Mouse (Mus musculus) stomach, embryonic 16.5 days (tissue): ENCODE measurements at regions not wholly inside any gene's neighbourhood (a gene's known extent, or its start where the extent isn't known, plus 50 kb on each side); places are given as distances from the start of the nearest gene placed in this dataset.

Experiments used
- ATAC-seq: fragments of 200-750 bp; cut with Nextera tagmentation; 2 replicates; pipeline ENCODE4 v1.8.0; 2017; ENCODE audit warnings: moderate number of reproducible peaks, moderate TSS enrichment; ENCODE audit not compliant: insufficient read depth, low FRiP score
- H3K27ac ChIP-seq: fragments of 300-500 bp; sonication (generic); 2 replicates; pipeline ENCODE4 v1.5.1; 2014; ENCODE audit warnings: low read length
- H3K27me3 ChIP-seq: fragments of 300-500 bp; sonication (generic); 2 replicates; pipeline ENCODE4 v1.6.1; 2014; ENCODE audit warnings: low read length, control low read depth, mixed read lengths; ENCODE audit not compliant: control insufficient read depth, insufficient read depth
- H3K36me3 ChIP-seq: fragments of 300-500 bp; sonication (generic); 2 replicates; pipeline ENCODE4 v1.6.1; 2014; ENCODE audit warnings: low read length; ENCODE audit not compliant: control insufficient read depth, insufficient read depth
- H3K4me1 ChIP-seq: fragments of 300-500 bp; sonication (generic); 2 replicates; pipeline ENCODE4 v1.6.1; 2014; ENCODE audit warnings: low read length, control low read depth, mixed read lengths; ENCODE audit not compliant: control insufficient read depth, insufficient read depth
- H3K4me2 ChIP-seq: fragments of 300-500 bp; sonication (generic); 2 replicates; pipeline ENCODE4 v1.6.1; 2014; ENCODE audit warnings: low read depth, low read length, mixed read lengths
- H3K4me3 ChIP-seq: fragments of 300-500 bp; sonication (generic); replicated peaks from 2 replicates; pipeline ENCODE4 v1.5.1; 2014; ENCODE audit warnings: mild to moderate bottlenecking, low read length
- H3K9ac ChIP-seq: fragments of 300-500 bp; sonication (generic); 2 replicates; pipeline ENCODE4 v1.6.1; 2014; ENCODE audit warnings: low read length
- H3K9me3 ChIP-seq: fragments of 300-500 bp; sonication (generic); replicated peaks from 2 replicates; pipeline ENCODE4 v1.6.1; 2016; ENCODE audit warnings: low read length, control low read depth; ENCODE audit not compliant: control insufficient read depth
- WGBS: fragments of 180-500 bp; shearing (Covaris S2); extraction: QIAGEN DNeasy Blood & Tissue Kit; methylation state at CpG from one replicate; pipeline ENCODE4 v1.1.7; 2014; 5-methylcytosine and 5-hydroxymethylcytosine counted together

- no peaks in the 10 kb centered on the region for H3K36me3 ChIP-seq
- H3K4me3 ChIP-seq: no peak overlapping the region
- no peaks in the 10 kb centered on the region for H3K9me3 ChIP-seq
- no peak overlapping the region for H3K27ac ChIP-seq
- H3K27me3 ChIP-seq: no peaks in the 10 kb centered on the region
- no peaks in the 10 kb centered on the region for H3K4me1 ChIP-seq
- H3K4me2 ChIP-seq: no peak overlapping the region
- ATAC-seq: no peak
- WGBS: 56% methylated on average over 8 of the region's 8 CpGs
- H3K9ac ChIP-seq: no peak overlapping the region
These were observed 177.2 kb upstream of the Hnrnpa3 start for GRCm38 (mm10) chr2:75481863-75482262.

- no peaks in the 10 kb centered on the region for H3K36me3 ChIP-seq
- H3K27ac ChIP-seq: no peak overlapping the region
- no peaks in the 10 kb centered on the region for H3K9me3 ChIP-seq
- no peaks in the 10 kb centered on the region for H3K27me3 ChIP-seq
- no peak overlapping the region for H3K4me3 ChIP-seq
- H3K9ac ChIP-seq: no peak overlapping the region
- no peaks in the 10 kb centered on the region for H3K4me1 ChIP-seq
- no peak overlapping the region for H3K4me2 ChIP-seq
- no peak for ATAC-seq
- WGBS: 55% methylated on average over 2 of the region's 2 CpGs
These were observed 176.6 kb upstream of the Hnrnpa3 start for GRCm38 (mm10) chr2:75482484-75482883.

DNA sequence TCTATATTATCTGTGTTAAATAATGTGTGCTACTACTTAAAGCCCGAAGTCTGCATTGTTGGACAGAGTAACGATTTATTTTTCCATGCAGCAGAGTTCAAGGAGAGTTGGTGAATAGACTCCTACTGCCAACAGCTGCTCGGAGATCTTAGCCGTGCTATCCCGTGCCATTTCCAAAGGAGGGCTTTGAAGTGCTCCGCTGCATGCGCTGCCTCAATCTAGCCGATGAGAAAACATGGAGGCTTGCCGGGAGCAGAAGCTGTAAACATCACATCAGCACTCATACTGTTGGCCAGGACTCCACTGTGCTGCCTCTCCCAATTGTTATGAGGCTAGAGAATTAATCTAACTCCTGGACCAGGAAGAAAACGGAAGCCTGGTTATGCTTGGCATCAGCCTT, 174.1 kb upstream of the Hnrnpa3 start:
- no peak overlapping the region for H3K9ac ChIP-seq
- 48% methylated on average over 10 of the region's 10 CpGs for WGBS
- ATAC-seq: no peak
- H3K4me3 ChIP-seq: no peak overlapping the region
- no peak overlapping the region for H3K4me2 ChIP-seq
- H3K9me3 ChIP-seq: no peaks in the 10 kb centered on the region
- no peak overlapping the region for H3K27ac ChIP-seq
- H3K27me3 ChIP-seq: no peaks in the 10 kb centered on the region
- no peaks in the 10 kb centered on the region for H3K36me3 ChIP-seq
- H3K4me1 ChIP-seq: no peaks in the 10 kb centered on the region

DNA sequence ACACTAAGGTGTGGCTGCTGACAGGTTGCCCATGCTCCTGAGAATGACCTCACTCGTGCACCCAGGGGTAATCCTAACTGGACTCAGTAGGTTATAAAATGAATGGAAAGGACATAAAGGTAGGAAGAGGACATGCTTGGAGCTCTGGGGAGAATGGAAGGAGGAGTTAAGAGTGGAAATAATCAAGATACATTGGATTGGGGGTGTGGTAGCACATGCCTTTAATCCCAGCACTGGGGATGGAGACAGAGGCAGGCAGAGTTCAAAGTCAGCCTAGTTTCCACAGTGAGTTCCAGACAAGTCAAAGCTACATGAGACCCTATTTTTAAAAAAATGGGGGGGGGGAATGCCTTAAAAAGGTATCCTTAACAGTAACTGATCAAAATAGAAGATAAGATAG, 167.9 kb upstream of the Hnrnpa3 start:
- Histone ChIP-seq H3K4me3 (no peak overlapping the region), H3K27ac (no peak overlapping the region), H3K9ac (no peak overlapping the region), H3K4me2 (no peak overlapping the region), H3K36me3 (no peaks in the 10 kb centered on the region), H3K4me1 (no peaks in the 10 kb centered on the region), H3K9me3 (no peaks in the 10 kb centered on the region), H3K27me3 (no peaks in the 10 kb centered on the region)
- no peak for ATAC-seq
- 73% methylated on average over 1 of the region's 1 CpGs for WGBS

GRCm38 (mm10) chr2:75491789-75492500, 167.1 kb upstream of the Hnrnpa3 start:
- WGBS: 55% methylated on average over 3 of the region's 3 CpGs
- Histone ChIP-seq H3K27ac (no peak overlapping the region), H3K4me1 (no peaks in the 10 kb centered on the region; the same call in 1 of the 2 replicates), H3K9ac (no peak overlapping the region), H3K4me2 (no peak overlapping the region), H3K4me3 (no peak overlapping the region), H3K36me3 (no peaks in the 10 kb centered on the region), H3K9me3 (no peaks in the 10 kb centered on the region), H3K27me3 (no peaks in the 10 kb centered on the region)
- no peak for ATAC-seq

DNA sequence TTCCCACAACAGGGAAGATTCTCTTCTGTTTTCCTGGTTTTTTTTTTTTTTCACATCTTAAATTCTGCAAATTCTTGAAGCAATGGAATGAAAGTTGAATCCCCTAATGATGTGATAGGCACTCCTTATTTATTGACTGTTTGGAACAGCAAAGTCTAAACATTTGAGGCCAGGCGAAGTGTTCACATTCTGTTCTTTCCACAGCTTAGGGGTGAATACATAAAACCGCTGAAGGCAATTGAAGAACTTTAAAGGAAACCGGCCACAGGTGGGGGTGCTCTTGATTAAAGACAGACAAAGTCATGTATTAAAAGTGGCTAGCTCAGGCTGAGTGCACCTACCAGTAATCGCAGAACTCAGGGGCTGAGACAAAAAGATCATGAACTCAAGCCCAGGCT, 166.6 kb upstream of the Hnrnpa3 start:
- H3K9ac ChIP-seq: no peak overlapping the region
- H3K27me3 ChIP-seq: no peaks in the 10 kb centered on the region
- H3K4me3 ChIP-seq: no peak overlapping the region
- 63% methylated on average over 4 of the region's 4 CpGs for WGBS
- no peak overlapping the region for H3K27ac ChIP-seq
- H3K4me2 ChIP-seq: no peak overlapping the region
- no peaks in the 10 kb centered on the region for H3K9me3 ChIP-seq
- no peak for ATAC-seq
- H3K36me3 ChIP-seq: no peaks in the 10 kb centered on the region
- H3K4me1 ChIP-seq: no peaks in the 10 kb centered on the region; the same call in 1 of the 2 replicates

DNA sequence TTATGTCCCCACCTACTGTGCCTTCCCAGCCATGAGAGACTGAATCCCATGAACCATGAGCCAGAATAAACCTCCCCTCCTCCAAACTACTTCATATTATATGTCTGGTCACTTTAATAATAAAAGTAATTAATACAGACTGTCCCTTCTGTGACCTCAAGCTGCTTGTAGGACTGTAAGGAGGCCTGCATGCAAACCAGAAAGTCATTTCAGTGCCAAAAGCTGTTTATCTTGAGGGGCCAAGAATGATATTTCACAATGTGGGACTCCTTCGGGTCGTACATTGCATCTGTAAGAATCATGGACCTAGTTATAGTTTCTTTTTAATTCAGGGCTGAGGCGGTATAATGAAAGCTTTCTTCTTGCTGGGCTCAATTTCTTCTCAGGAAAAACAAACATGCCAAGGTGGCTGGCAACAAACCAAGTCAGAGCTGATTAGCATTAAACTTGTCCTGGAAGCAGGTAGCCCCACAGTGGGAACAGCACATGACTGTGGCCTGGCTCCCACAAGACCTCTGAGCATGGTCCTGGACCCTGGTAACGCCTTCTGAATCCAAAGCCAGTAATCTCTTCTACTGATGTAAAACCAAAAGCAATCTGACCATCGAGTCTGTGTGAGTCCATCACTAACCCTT, 162.3 kb upstream of the Hnrnpa3 start:
- Histone ChIP-seq H3K4me2 (no peak overlapping the region), H3K27ac (no peak overlapping the region), H3K36me3 (no peaks in the 10 kb centered on the region), H3K9me3 (no peaks in the 10 kb centered on the region), H3K4me3 (no peak overlapping the region), H3K4me1 (no peaks in the 10 kb centered on the region; the same call in 1 of the 2 replicates), H3K9ac (no peak overlapping the region), H3K27me3 (no peaks in the 10 kb centered on the region)
- 64% methylated on average over 5 of the region's 5 CpGs for WGBS
- no peak for ATAC-seq

GRCm38 (mm10) chr2:75510223-75510622, 148.8 kb upstream of the Hnrnpa3 start:
- H3K4me1 ChIP-seq: no peaks in the 10 kb centered on the region
- H3K27me3 ChIP-seq: no peaks in the 10 kb centered on the region
- no peak overlapping the region for H3K4me2 ChIP-seq
- H3K4me3 ChIP-seq: no peak overlapping the region
- H3K27ac ChIP-seq: no peak overlapping the region
- ATAC-seq: no peak
- no peaks in the 10 kb centered on the region for H3K9me3 ChIP-seq
- 58% methylated on average over 4 of the region's 4 CpGs for WGBS
- no peak overlapping the region for H3K9ac ChIP-seq
- no peaks in the 10 kb centered on the region for H3K36me3 ChIP-seq

- no peak overlapping the region for H3K4me2 ChIP-seq
- H3K9ac ChIP-seq: no peak overlapping the region
- H3K36me3 ChIP-seq: no peaks in the 10 kb centered on the region
- ATAC-seq: no peak; the same call in 1 of the 2 replicates
- 60% methylated on average over 8 of the region's 8 CpGs for WGBS
- no peaks in the 10 kb centered on the region for H3K9me3 ChIP-seq
- no peaks in the 10 kb centered on the region for H3K27me3 ChIP-seq
- H3K4me3 ChIP-seq: no peak overlapping the region
- H3K27ac ChIP-seq: no peak overlapping the region
- H3K4me1 ChIP-seq: no peaks in the 10 kb centered on the region
These were observed 146.5 kb upstream of the Hnrnpa3 start for GRCm38 (mm10) chr2:75512422-75513170.
